Mouse (Mus musculus) natural killer cell, adult 2 months (primary cell): Measurements from ENCODE around the gene Ms4a14.
"Not testable (repeated sequence)": the region's sequence is repeated elsewhere in the genome, so short reads cannot be mapped to it uniquely, and the experiment has no call there.

Source experiments
- DNase-seq, 2 experiments: peaks; one replicate each; pipeline ENCODE4 v3.0.0; 2022; ENCODE audit warnings: low spot score in 2 of 2

Ms4a14 gene

DNA sequence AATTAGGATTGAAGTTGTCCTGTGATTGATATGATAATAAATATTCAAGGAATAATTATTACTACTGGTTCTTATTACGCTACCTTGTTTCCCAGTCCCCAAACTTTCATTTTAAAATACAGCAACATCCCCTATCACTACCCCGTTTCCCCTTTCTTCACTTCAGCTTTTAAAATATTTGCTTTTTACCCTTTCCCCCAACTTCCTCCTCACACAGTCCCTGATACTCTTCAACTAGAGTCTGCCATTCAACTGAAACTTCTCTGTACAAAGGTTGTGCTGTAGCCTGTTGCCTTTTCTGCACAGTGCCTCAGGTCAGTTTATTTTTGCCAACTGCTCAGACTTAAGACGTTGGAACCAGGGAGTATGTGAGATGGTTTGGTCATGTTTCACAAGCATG lies 50.7 kb downstream of the Ms4a14 start:
- DNase-seq, result no peak

DNA sequence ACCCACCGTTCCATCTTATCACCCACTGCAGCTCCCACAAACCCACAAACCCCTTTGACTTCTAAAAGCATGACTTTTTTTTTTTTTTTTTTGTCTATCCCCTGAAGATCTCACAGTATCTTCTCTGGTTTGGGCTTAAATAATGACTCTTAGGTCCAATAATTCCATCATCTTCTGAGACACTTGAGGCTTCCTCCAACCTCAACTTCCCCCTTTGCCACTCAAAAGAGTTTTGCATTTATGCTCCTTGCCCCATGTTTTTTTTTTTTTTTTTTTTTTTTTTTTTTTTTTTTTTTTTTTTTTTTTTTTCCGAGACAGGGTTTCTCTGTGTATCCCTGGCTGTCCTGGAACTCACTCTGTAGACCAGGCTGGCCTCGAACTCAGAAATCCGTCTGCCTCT lies 51.3 kb downstream of the Ms4a14 start:
- DNase-seq, result not testable (repeated sequence)

DNA sequence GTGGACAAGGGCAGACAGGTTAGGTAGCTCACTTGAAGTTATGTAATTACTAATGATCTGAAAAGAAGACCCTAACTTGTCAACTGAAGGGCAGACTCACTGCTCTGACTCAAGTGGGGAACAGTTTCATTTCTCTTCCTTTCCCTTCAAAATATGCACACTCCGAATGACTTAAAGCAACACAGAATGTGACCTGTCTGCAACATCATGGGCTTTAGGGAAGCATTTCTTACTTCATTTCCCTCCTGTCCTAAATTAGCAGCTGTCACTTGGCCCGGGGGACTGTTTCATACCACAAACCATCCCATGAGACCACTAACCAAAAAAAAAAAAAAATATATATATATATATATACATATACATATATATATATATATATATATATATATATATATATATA lies 52.7 kb downstream of the Ms4a14 start:
- no peak for DNase-seq
